Mouse (Mus musculus) CH12F3 (cell line): Measurements from ENCODE around the gene Rnf128.
"Not testable (repeated sequence)": the region's sequence is repeated elsewhere in the genome, so short reads cannot be mapped to it uniquely, and the experiment has no call there.

ENCODE experiments used
- in situ Hi-C: fragments of 300-500 bp; cut with MboI; formaldehyde crosslinking; loops from 2 replicates; pipeline ENCODE4 v1.14.3; 2020; ENCODE audit warnings: low sequenced_read_pairs

Gene Rnf128

GRCm38 (mm10) chrX:139562925-139563461, at the start of gene Rnf128:
Gene Rnf128 (plus strand): TSS chrX:139563316.
- in situ Hi-C loops: no loop called here

GRCm38 (mm10) chrX:139516156-139516555, 47.0 kb upstream of the Rnf128 start:
- in situ Hi-C loops: no loop called here

GRCm38 (mm10) chrX:139519251-139519650, 43.9 kb upstream of the Rnf128 start:
- in situ Hi-C loops: no loop called here

- in situ Hi-C loops: no loop called here
Measured at GRCm38 (mm10) chrX:139524303-139525091, 38.6 kb upstream of the Rnf128 start.

GRCm38 (mm10) chrX:139525724-139526123, 37.4 kb upstream of the Rnf128 start:
- in situ Hi-C loops: no loop called here

- in situ Hi-C loops: no loop called here
Measured at GRCm38 (mm10) chrX:139526984-139527383, 36.1 kb upstream of the Rnf128 start.

GRCm38 (mm10) chrX:139529678-139530077, 33.4 kb upstream of the Rnf128 start:
- in situ Hi-C loops: no loop called here

GRCm38 (mm10) chrX:139532293-139532692, 30.8 kb upstream of the Rnf128 start:
- in situ Hi-C loops: no loop called here

- in situ Hi-C loops: no loop called here
Measured at GRCm38 (mm10) chrX:139537641-139538397, 25.3 kb upstream of the Rnf128 start.

GRCm38 (mm10) chrX:139543726-139544125, 19.4 kb upstream of the Rnf128 start:
- in situ Hi-C loops: no loop called here

GRCm38 (mm10) chrX:139550456-139550855, 12.7 kb upstream of the Rnf128 start:
- in situ Hi-C loops: no loop called here

GRCm38 (mm10) chrX:139552090-139552489, 11.0 kb upstream of the Rnf128 start:
- in situ Hi-C loops: no loop called here

GRCm38 (mm10) chrX:139562255-139562924, 726 bp upstream of the Rnf128 start:
- in situ Hi-C loops: no loop called here

GRCm38 (mm10) chrX:139570054-139570453, 6.9 kb downstream of the Rnf128 start:
- in situ Hi-C loops: no loop called here

- in situ Hi-C loops: no loop called here
Measured at GRCm38 (mm10) chrX:139578649-139579278, 15.6 kb downstream of the Rnf128 start.

GRCm38 (mm10) chrX:139583616-139584015, 20.5 kb downstream of the Rnf128 start:
- in situ Hi-C loops: no loop called here

- in situ Hi-C loops: not testable (repeated sequence)
Measured at GRCm38 (mm10) chrX:139586676-139587075, 23.6 kb downstream of the Rnf128 start.

GRCm38 (mm10) chrX:139596404-139596803, 33.3 kb downstream of the Rnf128 start:
- in situ Hi-C loops: no loop called here

GRCm38 (mm10) chrX:139610033-139610764, 47.1 kb downstream of the Rnf128 start:
- in situ Hi-C loops: no loop called here

GRCm38 (mm10) chrX:139610765-139611300, 47.7 kb downstream of the Rnf128 start:
- in situ Hi-C loops: no loop called here
